Mouse (Mus musculus) heart, postnatal 10 days (tissue): ENCODE data around the gene Lrrc28. TPM values are rescaled to one million over a fixed set of nuclear protein-coding genes. Genes with fewer than 3 reads are reported as not detected.

Experiments
- total RNA-seq, 2 experiments: library from RNA; stranded (reverse); gene quantifications; 2 replicates each; pipeline ENCODE4 v1.2.3; 2021

The Lrrc28 gene
- total RNA-seq, 2 experiments from 2014 or later: 19.4 to 20.3 TPM

Other genes starting within 250 kb of the Lrrc28 start
- gene Ttc23, start 2.1 kb upstream of the Lrrc28 start, total RNA-seq: 10 to 100 TPM; 29.4 to 32.9 TPM
- gene Synm, start 114.5 kb upstream of the Lrrc28 start, total RNA-seq: 1 to 10 TPM; 4.8 to 5.1 TPM